ENCODE assay signal across 8 mouse cellular contexts in genomic region chr9:20745129-20745966, GRCm38 (mm10). TPM values are rescaled to one million over a fixed set of nuclear protein-coding genes. Genes with fewer than 3 reads are reported as not detected.
A peak's percentile ranks its signal among the peaks of the same experiment; 100 is the strongest.
DNase-seq lines count a peak whose midpoint lies in the region; ATAC-seq and TF ChIP-seq lines count a peak whose summit lies in the region.

No protein-coding gene starts in this region.

- H3K27me3 ChIP-seq in embryonic facial prominence, embryonic 13.5 days = peaks cover 57% of the 10 kb centered on the region
- peaks cover 50% of the 10 kb centered on the region for H3K27me3 ChIP-seq in intestine, embryonic 15.5 days (replicated peaks)
- H3K27me3 ChIP-seq in myocyte (ENCODE audit: control insufficient read depth, insufficient read depth, insufficient read length) = peaks cover 34% of the 10 kb centered on the region

- H3K79me2 ChIP-seq in myocyte (ENCODE audit: control insufficient read depth, insufficient read depth) = no peaks in the 10 kb centered on the region

- H3K9ac ChIP-seq in embryonic facial prominence, embryonic 13.5 days = peak overlapping the region; percentile 73
- H3K9ac ChIP-seq in intestine, embryonic 15.5 days = peak overlapping the region; percentile 37

- no peak for TF ChIP-seq POLR2A in myocyte (IDR thresholded peaks at IDR 0.05; ENCODE audit: insufficient read length, low read depth)

- H3K27ac ChIP-seq in layer of hippocampus, adult 2 months = no peak overlapping the region
- no peak overlapping the region for H3K27ac ChIP-seq in embryonic facial prominence, embryonic 13.5 days
- no peak overlapping the region for H3K27ac ChIP-seq in intestine, embryonic 15.5 days

- no peak for TF ChIP-seq CTCF in layer of hippocampus, adult 2 months (conservative IDR thresholded peaks at IDR 0.05)

- 10% methylated on average over 17 of the region's 17 CpGs for WGBS in embryonic facial prominence, embryonic 13.5 days
- 13% methylated on average over 17 of the region's 17 CpGs for WGBS in intestine, embryonic 15.5 days

- H3ac ChIP-seq in myocyte (ENCODE audit: control insufficient read depth, insufficient read length) = no peak overlapping the region

- peak overlapping the region; percentile 52 for H3K4me3 ChIP-seq in layer of hippocampus, adult 2 months
- peak overlapping the region; percentile 54 for H3K4me3 ChIP-seq in embryonic facial prominence, embryonic 13.5 days
- H3K4me3 ChIP-seq in intestine, embryonic 15.5 days (replicated peaks) = peak overlapping the region; percentile 44
- H3K4me3 ChIP-seq in myocyte = no peak overlapping the region

- DNase-seq in layer of hippocampus, adult 2 months (ENCODE audit: low spot score in 2 of 2) = no peak
- DNase-seq in layer of hippocampus, adult 8-10 months (ENCODE audit: low spot score in 2 of 2) = no peak
- DNase-seq in left cerebral cortex, adult 8-10 months (ENCODE audit: low spot score in 2 of 2) = no peak
- DNase-seq in adrenal gland, adult 18-20 months (ENCODE audit: low spot score in 2 of 2) = no peak
- DNase-seq in cerebellum, adult 9-10 months = no peak

- no peaks in the 10 kb centered on the region for H3K36me3 ChIP-seq in embryonic facial prominence, embryonic 13.5 days
- no peaks in the 10 kb centered on the region for H3K36me3 ChIP-seq in intestine, embryonic 15.5 days
- no peaks in the 10 kb centered on the region for H3K36me3 ChIP-seq in myocyte (ENCODE audit: control insufficient read depth, insufficient read depth)

- no peak for ATAC-seq in embryonic facial prominence, embryonic 13.5 days (ENCODE audit: insufficient number of reproducible peaks, insufficient read depth, low FRiP score, low TSS enrichment, low read depth)
- ATAC-seq in intestine, embryonic 15.5 days = peak; percentile 9; the same call in 1 of the 2 replicates

- H3K4me1 ChIP-seq in embryonic facial prominence, embryonic 13.5 days = peaks cover 22% of the 10 kb centered on the region
- H3K4me1 ChIP-seq in intestine, embryonic 15.5 days (replicated peaks) = 0 out of 2 replicates have a peak, but pooled peaks cover 10% of the 10 kb centered on the region

- H3K9me3 ChIP-seq in embryonic facial prominence, embryonic 13.5 days = no peaks in the 10 kb centered on the region
- no peaks in the 10 kb centered on the region for H3K9me3 ChIP-seq in intestine, embryonic 15.5 days

- H3K4me2 ChIP-seq in embryonic facial prominence, embryonic 13.5 days = peak overlapping the region; percentile 87
- H3K4me2 ChIP-seq in intestine, embryonic 15.5 days (replicated peaks) = peak overlapping the region; percentile 82
- peak overlapping the region; percentile 6 for H3K4me2 ChIP-seq in myocyte (ENCODE audit: low read depth)

TF ChIP-seq in myocyte, 11 proteins besides CTCF, POLR2A, EP300 and RAD21:
- TF ChIP-seq MAX (IDR thresholded peaks at IDR 0.05; ENCODE audit: low read depth) = no peak
- TF ChIP-seq E2F4 (IDR thresholded peaks at IDR 0.05; ENCODE audit: insufficient read depth) = no peak
- TF ChIP-seq TCF12 (IDR thresholded peaks at IDR 0.05; ENCODE audit: insufficient read depth, poor library complexity, severe bottlenecking) = no peak
- TF ChIP-seq TCF3 (IDR thresholded peaks at IDR 0.05; ENCODE audit: insufficient read length, low read depth) = no peak
- TF ChIP-seq SRF (IDR thresholded peaks at IDR 0.05; ENCODE audit: control insufficient read depth, insufficient read length, low read depth) = no peak
- no peak for TF ChIP-seq MYOG (IDR thresholded peaks at IDR 0.05; ENCODE audit: control insufficient read depth in 1 of 3, insufficient read depth in 1 of 3, insufficient read length in 2 of 3, low read depth in 2 of 3)
- TF ChIP-seq POLR2AphosphoS2 (IDR thresholded peaks at IDR 0.05; ENCODE audit: insufficient read length, low read depth) = no peak

RNA-seq across cellular contexts. Expression of gene Olfm2, which starts 0.8 kb away (rescaled TPM):
- total RNA-seq in layer of hippocampus, adult 2 months (2021) = 10 to 100 TPM; 31.6 to 37.6 TPM
- total RNA-seq in layer of hippocampus, adult 8-10 months (2022) = 10 to 100 TPM; 45.9 to 52.3 (median 47.0) TPM
- polyA plus RNA-seq in embryonic facial prominence, embryonic 13.5 days (2015; fragmentation: Nextera tagmentation; extraction: Ambion mirVana) = 15.9 and 16.3 TPM in 2 replicates
- 8.1 and 8.8 TPM in 2 replicates for polyA plus RNA-seq in intestine, embryonic 15.5 days (2015; fragmentation: Nextera tagmentation; extraction: Ambion mirVana)
- 0.11 TPM for polyA plus RNA-seq in myocyte (2012; fragmentation: generic; extraction: Trizol)
- 100 to 1,000 TPM; 122 to 129 (median 125) TPM for total RNA-seq in left cerebral cortex, adult 8-10 months (2022)
- under 1 TPM; 0.53 to 0.58 TPM for total RNA-seq in adrenal gland, adult 18-20 months (2021)

Comparison
In these comparisons a context has a peak if more than half of its experiments do, and no peak if none do; other contexts are left out.
1. H3K4me2 ChIP-seq: peak in every context shown above with its lines; median percentile 87 in embryonic facial prominence, embryonic 13.5 days; 82 in intestine, embryonic 15.5 days; 6 in myocyte.
2. RNA of gene Olfm2, which starts 0.8 kb away (total RNA-seq): 122 to 129 TPM in left cerebral cortex, adult 8-10 months, 45.9 to 52.3 TPM in layer of hippocampus, adult 8-10 months and 31.6 to 37.6 TPM in layer of hippocampus, adult 2 months; 0.53 to 0.58 TPM in adrenal gland, adult 18-20 months; every median in the first group is over 10 times any median in the second.